Mouse (Mus musculus): ENCODE measurements around the gene Gprin2. TPM values are rescaled to one million over a fixed set of nuclear protein-coding genes. Genes with fewer than 3 reads are reported as not detected.

Gprin2 gene
- 0.08 and 0.20 TPM in 2 replicates for polyA plus RNA-seq (2014; fragmentation: Nextera tagmentation; extraction: Ambion mirVana)

GRCm38 (mm10) chr14:34201231-34202035 lies at the start of gene Gprin2:
TSS of gene Gprin2 (minus strand) at chr14:34201653.
- Histone ChIP-seq H3K4me3 (ENCODE audit: control insufficient read depth in 1 of 2, insufficient read depth in 1 of 2, low read depth in 1 of 2, low read length in 2 of 2) (peak within 1 kb of the TSS; percentile 66 to 84), H3K36me3 (ENCODE audit: control insufficient read depth, insufficient read depth, low read length) (no peaks in the 10 kb centered on the region), H3K27me3 (ENCODE audit: control insufficient read depth, insufficient read depth, low read length) (peaks cover 28% of the 10 kb centered on the region), H3K9ac (ENCODE audit: low read length) (peak within 1 kb of the TSS; percentile 71), H3K4me2 (ENCODE audit: low read length) (peak within 1 kb of the TSS; percentile 99), H3K4me1 (ENCODE audit: control insufficient read depth in 2 of 2, insufficient read depth in 2 of 2, low read length in 2 of 2) (peaks cover 1 to 5% of the 10 kb centered on the region in 2 experiments; a peak in 3 of 4 replicates), H3K9me3 (ENCODE audit: control insufficient read depth, low read length) (no peaks in the 10 kb centered on the region), H3K27ac (replicated peaks in 1 of 2; ENCODE audit: control insufficient read depth in 1 of 2, insufficient read depth in 1 of 2, low read depth in 2 of 2, low read length in 2 of 2) (no peak within 1 kb of the TSS)
- ATAC-seq (ENCODE audit: insufficient number of reproducible peaks, insufficient read depth, low FRiP score, low read depth), result peak; percentile 32; the same call in 1 of the 2 replicates
- WGBS, result 4% methylated on average over 43 of the region's 52 CpGs

DNA sequence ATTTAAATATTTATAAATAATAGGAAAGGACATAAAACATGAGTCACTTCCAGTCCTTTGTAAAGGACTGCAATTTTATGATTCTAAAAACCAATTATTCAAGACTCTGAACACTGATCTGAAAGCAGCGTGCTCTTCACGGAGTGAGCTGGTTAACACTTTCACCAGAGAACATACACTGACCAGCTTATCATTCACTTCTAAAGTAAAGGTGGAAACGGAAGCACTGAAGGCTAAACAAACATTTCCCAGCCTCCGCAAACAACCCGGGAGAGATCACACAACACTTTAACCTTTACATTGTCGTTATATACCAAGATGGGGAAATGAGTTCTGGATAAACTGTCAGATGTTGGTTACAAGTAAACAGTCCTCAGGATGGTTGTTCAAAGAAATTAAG lies 39.2 kb upstream of the Gprin2 start:
- Histone ChIP-seq H3K4me1 (ENCODE audit: control insufficient read depth in 2 of 2, insufficient read depth in 2 of 2, low read length in 2 of 2) (0 out of 4 replicates have a peak, but pooled peaks cover 0 to 2% of the 10 kb centered on the region in 2 experiments), H3K9me3 (ENCODE audit: control insufficient read depth, low read length) (no peaks in the 10 kb centered on the region), H3K27me3 (ENCODE audit: control insufficient read depth, insufficient read depth, low read length) (no peaks in the 10 kb centered on the region), H3K27ac (replicated peaks in 1 of 2; ENCODE audit: control insufficient read depth in 1 of 2, insufficient read depth in 1 of 2, low read depth in 2 of 2, low read length in 2 of 2) (no peak overlapping the region), H3K36me3 (ENCODE audit: control insufficient read depth, insufficient read depth, low read length) (peaks cover 5% of the 10 kb centered on the region; the same call in 1 of the 2 replicates), H3K4me2 (ENCODE audit: low read length) (no peak overlapping the region), H3K4me3 (ENCODE audit: control insufficient read depth in 1 of 2, insufficient read depth in 1 of 2, low read depth in 1 of 2, low read length in 2 of 2) (no peak overlapping the region), H3K9ac (ENCODE audit: low read length) (no peak overlapping the region)
- 64% methylated on average over 6 of the region's 6 CpGs for WGBS
- no peak for ATAC-seq (ENCODE audit: insufficient number of reproducible peaks, insufficient read depth, low FRiP score, low read depth)

DNA sequence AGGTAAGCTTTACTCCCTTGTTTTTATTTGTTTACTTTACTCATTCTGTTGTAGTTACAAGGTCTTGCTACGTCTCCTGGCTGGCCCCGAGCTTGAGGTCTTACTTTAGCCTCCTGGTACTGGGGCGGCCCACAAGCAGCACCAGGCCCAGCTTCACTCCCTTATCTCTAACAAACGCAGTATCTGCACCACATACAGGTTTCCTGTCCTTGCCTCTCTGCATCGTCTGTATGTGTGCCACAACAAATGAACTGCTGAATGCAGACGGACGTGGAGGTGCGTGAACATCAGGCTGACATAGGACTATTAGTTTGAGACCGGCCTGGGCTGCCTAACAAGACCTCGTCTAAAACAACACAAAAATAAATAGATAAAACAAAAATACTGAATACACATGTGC lies 38.8 kb upstream of the Gprin2 start:
- no peaks in the 10 kb centered on the region for H3K27me3 ChIP-seq (ENCODE audit: control insufficient read depth, insufficient read depth, low read length)
- H3K27ac ChIP-seq (replicated peaks in 1 of 2; ENCODE audit: control insufficient read depth in 1 of 2, insufficient read depth in 1 of 2, low read depth in 2 of 2, low read length in 2 of 2), result no peak overlapping the region
- peaks cover 5% of the 10 kb centered on the region; the same call in 1 of the 2 replicates for H3K36me3 ChIP-seq (ENCODE audit: control insufficient read depth, insufficient read depth, low read length)
- no peaks in the 10 kb centered on the region for H3K9me3 ChIP-seq (ENCODE audit: control insufficient read depth, low read length)
- no peak overlapping the region for H3K4me3 ChIP-seq (ENCODE audit: control insufficient read depth in 1 of 2, insufficient read depth in 1 of 2, low read depth in 1 of 2, low read length in 2 of 2)
- ATAC-seq (ENCODE audit: insufficient number of reproducible peaks, insufficient read depth, low FRiP score, low read depth), result no peak
- no peak overlapping the region for H3K4me2 ChIP-seq (ENCODE audit: low read length)
- WGBS, result 54% methylated on average over 10 of the region's 10 CpGs
- H3K4me1 ChIP-seq (ENCODE audit: control insufficient read depth in 2 of 2, insufficient read depth in 2 of 2, low read length in 2 of 2), result 0 out of 4 replicates have a peak, but pooled peaks cover 0 to 2% of the 10 kb centered on the region in 2 experiments
- no peak overlapping the region for H3K9ac ChIP-seq (ENCODE audit: low read length)

DNA sequence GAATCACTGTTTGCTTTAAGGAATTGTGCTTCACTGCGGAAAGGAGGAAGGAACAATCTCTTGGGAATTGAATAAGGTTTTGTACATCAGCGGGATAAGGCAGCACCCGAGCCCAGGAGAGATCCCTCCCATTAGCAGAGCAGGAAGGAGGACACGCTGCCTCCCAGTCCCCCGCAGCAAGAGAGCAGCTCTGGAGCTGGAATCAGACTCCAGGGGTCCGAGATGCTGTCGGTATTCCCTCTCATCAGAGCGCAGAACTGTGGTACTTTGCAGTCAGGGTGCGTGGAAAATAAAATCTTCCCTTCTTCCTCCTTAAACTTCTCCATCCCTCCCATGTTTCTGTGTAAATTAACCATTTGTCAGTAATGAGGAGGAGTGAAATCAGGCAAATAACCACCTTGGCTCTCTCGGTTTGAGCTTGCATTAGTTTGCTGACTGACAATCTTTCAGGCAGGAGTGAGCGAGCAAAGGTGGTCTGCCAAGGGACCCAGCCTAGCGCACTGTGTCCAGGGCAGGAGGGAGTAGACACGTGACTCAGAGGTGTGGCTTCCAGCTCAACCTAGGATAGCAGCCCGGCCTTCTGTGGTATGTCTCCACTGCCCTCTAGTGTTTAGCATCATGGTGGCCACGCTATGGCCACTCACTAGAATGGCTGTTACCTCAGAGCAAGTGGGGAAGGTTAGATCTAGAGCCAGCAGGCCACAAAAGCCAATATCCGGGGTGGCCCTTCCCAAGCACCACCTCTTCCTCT lies 33.4 kb upstream of the Gprin2 start:
- Histone ChIP-seq H3K27ac (replicated peaks in 1 of 2; ENCODE audit: control insufficient read depth in 1 of 2, insufficient read depth in 1 of 2, low read depth in 2 of 2, low read length in 2 of 2) (no peak overlapping the region), H3K9ac (ENCODE audit: low read length) (peak overlapping the region; percentile 67), H3K4me1 (ENCODE audit: control insufficient read depth in 2 of 2, insufficient read depth in 2 of 2, low read length in 2 of 2) (peaks cover 0 to 3% of the 10 kb centered on the region in 2 experiments; a peak in 1 of 4 replicates), H3K4me3 (ENCODE audit: control insufficient read depth in 1 of 2, insufficient read depth in 1 of 2, low read depth in 1 of 2, low read length in 2 of 2) (peak overlapping the region; percentile 41 to 45), H3K36me3 (ENCODE audit: control insufficient read depth, insufficient read depth, low read length) (peaks cover 5% of the 10 kb centered on the region; the same call in 1 of the 2 replicates), H3K4me2 (ENCODE audit: low read length) (peak overlapping the region; percentile 84), H3K9me3 (ENCODE audit: control insufficient read depth, low read length) (peaks cover 3% of the 10 kb centered on the region; the same call in 1 of the 2 replicates), H3K27me3 (ENCODE audit: control insufficient read depth, insufficient read depth, low read length) (no peaks in the 10 kb centered on the region)
- WGBS, result 1% methylated on average over 16 of the region's 16 CpGs
- ATAC-seq (ENCODE audit: insufficient number of reproducible peaks, insufficient read depth, low FRiP score, low read depth), result peak; percentile 96

DNA sequence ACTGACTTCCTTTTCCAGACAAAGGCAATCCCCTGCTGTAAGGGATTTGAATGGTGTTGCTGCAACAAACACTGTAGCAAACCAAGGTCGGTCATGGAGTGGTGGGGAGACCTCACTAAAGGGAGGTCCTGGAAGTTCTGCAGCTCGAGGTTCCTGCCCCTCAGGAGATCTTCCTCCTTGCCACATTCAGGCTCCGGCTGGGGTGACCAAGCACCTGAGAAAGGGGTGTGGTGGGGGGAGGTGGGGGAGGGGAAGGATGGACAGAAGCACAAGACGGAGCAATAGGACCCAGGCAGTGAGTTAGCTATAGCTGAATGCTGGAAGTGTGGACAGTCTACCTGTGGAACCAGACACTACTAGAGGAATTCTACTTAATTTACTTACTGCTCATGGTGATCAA lies 32.4 kb upstream of the Gprin2 start:
- Histone ChIP-seq H3K27me3 (ENCODE audit: control insufficient read depth, insufficient read depth, low read length) (no peaks in the 10 kb centered on the region), H3K4me2 (ENCODE audit: low read length) (no peak overlapping the region), H3K9me3 (ENCODE audit: control insufficient read depth, low read length) (peaks cover 3% of the 10 kb centered on the region; the same call in 1 of the 2 replicates), H3K27ac (replicated peaks in 1 of 2; ENCODE audit: control insufficient read depth in 1 of 2, insufficient read depth in 1 of 2, low read depth in 2 of 2, low read length in 2 of 2) (no peak overlapping the region), H3K4me3 (ENCODE audit: control insufficient read depth in 1 of 2, insufficient read depth in 1 of 2, low read depth in 1 of 2, low read length in 2 of 2) (no peak overlapping the region), H3K9ac (ENCODE audit: low read length) (no peak overlapping the region), H3K36me3 (ENCODE audit: control insufficient read depth, insufficient read depth, low read length) (peaks cover 5% of the 10 kb centered on the region; the same call in 1 of the 2 replicates), H3K4me1 (ENCODE audit: control insufficient read depth in 2 of 2, insufficient read depth in 2 of 2, low read length in 2 of 2) (peaks cover 0 to 7% of the 10 kb centered on the region in 2 experiments; a peak in 2 of 4 replicates)
- 79% methylated on average over 4 of the region's 4 CpGs for WGBS
- ATAC-seq (ENCODE audit: insufficient number of reproducible peaks, insufficient read depth, low FRiP score, low read depth), result no peak

DNA sequence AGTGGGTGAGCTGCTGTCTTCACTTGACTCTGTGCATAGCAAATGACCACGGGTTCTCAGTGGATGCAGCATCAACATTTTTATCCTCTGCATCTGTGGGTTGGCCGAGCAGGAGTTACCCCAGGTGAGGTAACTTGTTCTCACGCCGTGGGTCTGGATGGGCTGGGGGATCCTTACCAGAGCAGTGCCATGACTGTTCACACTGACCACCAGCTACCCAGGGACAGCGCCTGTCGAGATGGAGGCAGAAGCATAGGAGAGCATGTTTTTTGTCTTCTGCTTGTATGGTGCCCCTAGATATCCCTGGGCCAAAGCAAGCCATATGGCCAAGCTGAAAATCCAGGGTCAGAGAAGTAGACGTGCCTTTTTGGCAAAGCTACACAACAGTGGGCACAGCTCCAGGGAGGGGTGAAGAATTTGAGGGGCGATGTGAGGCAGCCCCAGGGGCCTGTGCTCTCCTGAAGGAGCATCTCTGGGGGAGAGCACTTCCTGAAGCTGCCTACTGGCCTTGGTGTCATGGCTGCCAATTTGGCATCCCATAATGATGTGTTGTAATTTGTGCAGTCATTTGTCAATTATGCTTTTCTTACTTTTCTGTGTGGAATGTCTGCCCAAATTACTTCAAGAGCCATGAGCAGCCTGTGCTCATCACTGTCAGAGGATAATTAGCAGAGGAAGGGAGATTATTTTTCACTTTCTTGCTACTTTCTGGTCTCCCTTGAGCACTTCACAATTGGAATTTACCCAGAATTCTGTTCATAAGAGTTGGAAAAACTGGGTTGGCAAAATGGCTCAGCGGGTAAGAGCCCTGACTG lies 31.6 kb upstream of the Gprin2 start:
- Histone ChIP-seq H3K9me3 (ENCODE audit: control insufficient read depth, low read length) (peaks cover 3% of the 10 kb centered on the region; the same call in 1 of the 2 replicates), H3K9ac (ENCODE audit: low read length) (no peak overlapping the region), H3K4me2 (ENCODE audit: low read length) (no peak overlapping the region), H3K36me3 (ENCODE audit: control insufficient read depth, insufficient read depth, low read length) (peaks cover 5% of the 10 kb centered on the region; the same call in 1 of the 2 replicates), H3K4me3 (ENCODE audit: control insufficient read depth in 1 of 2, insufficient read depth in 1 of 2, low read depth in 1 of 2, low read length in 2 of 2) (no peak overlapping the region), H3K27ac (replicated peaks in 1 of 2; ENCODE audit: control insufficient read depth in 1 of 2, insufficient read depth in 1 of 2, low read depth in 2 of 2, low read length in 2 of 2) (no peak overlapping the region), H3K4me1 (ENCODE audit: control insufficient read depth in 2 of 2, insufficient read depth in 2 of 2, low read length in 2 of 2) (peaks cover 5 to 11% of the 10 kb centered on the region in 2 experiments; a peak in 3 of 4 replicates), H3K27me3 (ENCODE audit: control insufficient read depth, insufficient read depth, low read length) (no peaks in the 10 kb centered on the region)
- ATAC-seq (ENCODE audit: insufficient number of reproducible peaks, insufficient read depth, low FRiP score, low read depth), result no peak
- 81% methylated on average over 9 of the region's 9 CpGs for WGBS

DNA sequence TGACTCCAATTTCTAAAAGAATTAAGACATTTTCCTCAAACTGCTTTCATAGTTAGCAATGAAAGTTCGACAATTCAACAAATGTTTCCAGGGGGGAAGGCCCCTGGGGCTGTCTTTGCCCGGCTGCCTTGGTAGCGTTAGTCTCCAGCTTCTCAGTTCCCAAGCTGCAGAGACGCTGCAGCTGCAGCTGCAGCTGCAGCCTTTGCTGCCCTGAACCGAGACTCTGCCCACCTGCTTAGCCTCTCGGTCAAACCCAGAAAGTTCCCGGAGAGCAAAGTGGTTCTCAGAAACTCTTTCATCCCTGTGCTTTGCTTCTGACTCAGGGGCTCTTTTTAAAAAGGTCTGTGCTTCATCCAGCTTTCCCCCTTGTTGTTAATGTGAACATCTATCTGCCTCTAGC lies 30.9 kb upstream of the Gprin2 start:
- Histone ChIP-seq H3K27me3 (ENCODE audit: control insufficient read depth, insufficient read depth, low read length) (no peaks in the 10 kb centered on the region), H3K4me1 (ENCODE audit: control insufficient read depth in 2 of 2, insufficient read depth in 2 of 2, low read length in 2 of 2) (peaks cover 5 to 11% of the 10 kb centered on the region in 2 experiments; a peak in 3 of 4 replicates), H3K27ac (replicated peaks in 1 of 2; ENCODE audit: control insufficient read depth in 1 of 2, insufficient read depth in 1 of 2, low read depth in 2 of 2, low read length in 2 of 2) (no peak overlapping the region), H3K4me2 (ENCODE audit: low read length) (no peak overlapping the region), H3K9me3 (ENCODE audit: control insufficient read depth, low read length) (peaks cover 3% of the 10 kb centered on the region; the same call in 1 of the 2 replicates), H3K36me3 (ENCODE audit: control insufficient read depth, insufficient read depth, low read length) (0 out of 2 replicates have a peak, but pooled peaks cover under 1% of the 10 kb centered on the region), H3K9ac (ENCODE audit: low read length) (no peak overlapping the region), H3K4me3 (ENCODE audit: control insufficient read depth in 1 of 2, insufficient read depth in 1 of 2, low read depth in 1 of 2, low read length in 2 of 2) (no peak overlapping the region)
- WGBS, result 70% methylated on average over 7 of the region's 7 CpGs
- no peak for ATAC-seq (ENCODE audit: insufficient number of reproducible peaks, insufficient read depth, low FRiP score, low read depth)

Measured in heart, embryonic 14.5 days (tissue).